Mouse (Mus musculus): ENCODE data around the gene Sept9.

- TF ChIP-seq CTCF (IDR thresholded peaks at IDR 0.05) (no peak), EP300 (IDR thresholded peaks at IDR 0.05) (no peak)
These were observed 114.0 kb downstream of the Sept9 start for GRCm38 (mm10) chr11:117313446-117313845.
